Mouse (Mus musculus): Measurements from ENCODE around the gene Nrg4. TPM values are rescaled to one million over a fixed set of nuclear protein-coding genes. Genes with fewer than 3 reads are reported as not detected.
A peak's percentile ranks its signal among the peaks of the same experiment; 100 is the strongest.

Nrg4 gene
- polyA plus RNA-seq (2016; fragmentation: Nextera tagmentation; extraction: Ambion mirVana) = 1.3 and 1.6 TPM in 2 replicates

- peak within 1 kb of the TSS; percentile 82 for H3K4me2 ChIP-seq (replicated peaks)
- H3K9ac ChIP-seq = peak within 1 kb of the TSS; percentile 71
- H3K27ac ChIP-seq = 0 out of 2 replicates have a peak within 1 kb of the TSS, but pooled peaks have one; percentile 59
- no peaks in the 10 kb centered on the region for H3K9me3 ChIP-seq
- no peaks in the 10 kb centered on the region for H3K36me3 ChIP-seq
- under 1% methylated on average over 64 of the region's 82 CpGs for WGBS
- peak within 1 kb of the TSS; percentile 70 for H3K4me3 ChIP-seq
- peak; percentile 92 for ATAC-seq (ENCODE audit: low FRiP score, low read depth)
- peaks cover 9% of the 10 kb centered on the region for H3K4me1 ChIP-seq
- peaks cover 22% of the 10 kb centered on the region for H3K27me3 ChIP-seq (replicated peaks)
These were observed at the start of gene Nrg4, which contains the start of gene Tmem266 for GRCm38 (mm10) chr9:55326515-55327233. TSS of gene Nrg4 (minus strand) at chr9:55326844. TSS of gene Tmem266 (plus strand) at chr9:55326913.

- Histone ChIP-seq H3K36me3 (no peaks in the 10 kb centered on the region), H3K9ac (no peak overlapping the region), H3K27me3 (replicated peaks) (no peaks in the 10 kb centered on the region), H3K9me3 (no peaks in the 10 kb centered on the region), H3K4me1 (no peaks in the 10 kb centered on the region), H3K4me3 (no peak overlapping the region), H3K4me2 (replicated peaks) (no peak overlapping the region), H3K27ac (no peak overlapping the region)
- ATAC-seq (ENCODE audit: low FRiP score, low read depth) = no peak
- 86% methylated on average over 7 of the region's 7 CpGs for WGBS
These were observed 45.3 kb upstream of the Nrg4 start for GRCm38 (mm10) chr9:55371908-55372307.

- Histone ChIP-seq H3K27ac (no peak overlapping the region), H3K36me3 (no peaks in the 10 kb centered on the region), H3K4me3 (no peak overlapping the region), H3K9ac (no peak overlapping the region), H3K4me2 (replicated peaks) (no peak overlapping the region), H3K9me3 (no peaks in the 10 kb centered on the region), H3K27me3 (replicated peaks) (no peaks in the 10 kb centered on the region), H3K4me1 (no peaks in the 10 kb centered on the region)
- WGBS = 55% methylated on average over 3 of the region's 3 CpGs
- ATAC-seq (ENCODE audit: low FRiP score, low read depth) = no peak
These were observed 41.4 kb upstream of the Nrg4 start for GRCm38 (mm10) chr9:55368011-55368410.

GRCm38 (mm10) chr9:55363707-55364106, 37.1 kb upstream of the Nrg4 start:
- Histone ChIP-seq H3K4me2 (replicated peaks) (no peak overlapping the region), H3K9me3 (no peaks in the 10 kb centered on the region), H3K27me3 (replicated peaks) (no peaks in the 10 kb centered on the region), H3K4me3 (no peak overlapping the region), H3K9ac (no peak overlapping the region), H3K36me3 (no peaks in the 10 kb centered on the region), H3K4me1 (no peaks in the 10 kb centered on the region), H3K27ac (no peak overlapping the region)
- no peak for ATAC-seq (ENCODE audit: low FRiP score, low read depth)

GRCm38 (mm10) chr9:55361969-55362368, 35.3 kb upstream of the Nrg4 start:
- Histone ChIP-seq H3K9ac (no peak overlapping the region), H3K27ac (no peak overlapping the region), H3K9me3 (no peaks in the 10 kb centered on the region), H3K27me3 (replicated peaks) (no peaks in the 10 kb centered on the region), H3K36me3 (no peaks in the 10 kb centered on the region), H3K4me1 (no peaks in the 10 kb centered on the region), H3K4me2 (replicated peaks) (no peak overlapping the region), H3K4me3 (no peak overlapping the region)
- 79% methylated on average over 5 of the region's 5 CpGs for WGBS
- ATAC-seq (ENCODE audit: low FRiP score, low read depth) = no peak

- H3K36me3 ChIP-seq = no peaks in the 10 kb centered on the region
- H3K9ac ChIP-seq = no peak overlapping the region
- no peaks in the 10 kb centered on the region for H3K4me1 ChIP-seq
- H3K4me3 ChIP-seq = no peak overlapping the region
- H3K4me2 ChIP-seq (replicated peaks) = no peak overlapping the region
- no peak overlapping the region for H3K27ac ChIP-seq
- ATAC-seq (ENCODE audit: low FRiP score, low read depth) = no peak
- H3K9me3 ChIP-seq = no peaks in the 10 kb centered on the region
- WGBS = 68% methylated on average over 7 of the region's 7 CpGs
- H3K27me3 ChIP-seq (replicated peaks) = no peaks in the 10 kb centered on the region
These were observed 34.2 kb upstream of the Nrg4 start for GRCm38 (mm10) chr9:55360861-55361260.

GRCm38 (mm10) chr9:55360372-55360771, 33.7 kb upstream of the Nrg4 start:
- H3K27me3 ChIP-seq (replicated peaks) = no peaks in the 10 kb centered on the region
- no peak overlapping the region for H3K27ac ChIP-seq
- no peak for ATAC-seq (ENCODE audit: low FRiP score, low read depth)
- H3K36me3 ChIP-seq = no peaks in the 10 kb centered on the region
- no peak overlapping the region for H3K4me2 ChIP-seq (replicated peaks)
- peaks cover 4% of the 10 kb centered on the region for H3K4me1 ChIP-seq
- WGBS = 84% methylated on average over 3 of the region's 3 CpGs
- H3K9ac ChIP-seq = no peak overlapping the region
- no peaks in the 10 kb centered on the region for H3K9me3 ChIP-seq
- no peak overlapping the region for H3K4me3 ChIP-seq

- WGBS = 89% methylated on average over 1 of the region's 1 CpGs
- H3K9ac ChIP-seq = no peak overlapping the region
- H3K4me3 ChIP-seq = no peak overlapping the region
- no peaks in the 10 kb centered on the region for H3K36me3 ChIP-seq
- H3K9me3 ChIP-seq = no peaks in the 10 kb centered on the region
- no peak for ATAC-seq (ENCODE audit: low FRiP score, low read depth)
- H3K27me3 ChIP-seq (replicated peaks) = no peaks in the 10 kb centered on the region
- H3K4me2 ChIP-seq (replicated peaks) = no peak overlapping the region
- H3K4me1 ChIP-seq = peaks cover 16% of the 10 kb centered on the region
- no peak overlapping the region for H3K27ac ChIP-seq
These were observed 30.5 kb upstream of the Nrg4 start for GRCm38 (mm10) chr9:55357164-55357563.

GRCm38 (mm10) chr9:55355270-55355834, 28.7 kb upstream of the Nrg4 start:
- no peaks in the 10 kb centered on the region for H3K36me3 ChIP-seq
- WGBS = 27% methylated on average over 8 of the region's 8 CpGs
- H3K4me2 ChIP-seq (replicated peaks) = no peak overlapping the region
- no peaks in the 10 kb centered on the region for H3K27me3 ChIP-seq (replicated peaks)
- H3K9ac ChIP-seq = no peak overlapping the region
- no peaks in the 10 kb centered on the region for H3K9me3 ChIP-seq
- peaks cover 16% of the 10 kb centered on the region for H3K4me1 ChIP-seq
- peak; percentile 86 for ATAC-seq (ENCODE audit: low FRiP score, low read depth)
- no peak overlapping the region for H3K27ac ChIP-seq
- no peak overlapping the region for H3K4me3 ChIP-seq

GRCm38 (mm10) chr9:55354686-55355085, 28.0 kb upstream of the Nrg4 start:
- H3K4me2 ChIP-seq (replicated peaks) = no peak overlapping the region
- no peaks in the 10 kb centered on the region for H3K36me3 ChIP-seq
- 48% methylated on average over 3 of the region's 3 CpGs for WGBS
- H3K9me3 ChIP-seq = no peaks in the 10 kb centered on the region
- H3K27ac ChIP-seq = no peak overlapping the region
- no peak for ATAC-seq (ENCODE audit: low FRiP score, low read depth)
- no peak overlapping the region for H3K9ac ChIP-seq
- H3K27me3 ChIP-seq (replicated peaks) = no peaks in the 10 kb centered on the region
- peaks cover 16% of the 10 kb centered on the region for H3K4me1 ChIP-seq
- H3K4me3 ChIP-seq = no peak overlapping the region

GRCm38 (mm10) chr9:55348664-55349063, 22.0 kb upstream of the Nrg4 start:
- H3K27me3 ChIP-seq (replicated peaks) = no peaks in the 10 kb centered on the region
- no peaks in the 10 kb centered on the region for H3K4me1 ChIP-seq
- no peaks in the 10 kb centered on the region for H3K9me3 ChIP-seq
- ATAC-seq (ENCODE audit: low FRiP score, low read depth) = no peak
- WGBS = 82% methylated on average over 3 of the region's 3 CpGs
- H3K9ac ChIP-seq = no peak overlapping the region
- H3K27ac ChIP-seq = no peak overlapping the region
- no peaks in the 10 kb centered on the region for H3K36me3 ChIP-seq
- H3K4me3 ChIP-seq = no peak overlapping the region
- H3K4me2 ChIP-seq (replicated peaks) = no peak overlapping the region

GRCm38 (mm10) chr9:55345332-55345731, 18.7 kb upstream of the Nrg4 start:
- no peaks in the 10 kb centered on the region for H3K9me3 ChIP-seq
- H3K4me1 ChIP-seq = no peaks in the 10 kb centered on the region
- no peak overlapping the region for H3K4me3 ChIP-seq
- no peak for ATAC-seq (ENCODE audit: low FRiP score, low read depth)
- H3K36me3 ChIP-seq = no peaks in the 10 kb centered on the region
- no peak overlapping the region for H3K9ac ChIP-seq
- no peak overlapping the region for H3K4me2 ChIP-seq (replicated peaks)
- 92% methylated on average over 7 of the region's 7 CpGs for WGBS
- H3K27me3 ChIP-seq (replicated peaks) = no peaks in the 10 kb centered on the region
- H3K27ac ChIP-seq = no peak overlapping the region

- Histone ChIP-seq H3K36me3 (no peaks in the 10 kb centered on the region), H3K27me3 (replicated peaks) (no peaks in the 10 kb centered on the region), H3K9me3 (no peaks in the 10 kb centered on the region), H3K9ac (no peak overlapping the region), H3K4me1 (no peaks in the 10 kb centered on the region), H3K27ac (no peak overlapping the region), H3K4me2 (replicated peaks) (no peak overlapping the region), H3K4me3 (no peak overlapping the region)
- ATAC-seq (ENCODE audit: low FRiP score, low read depth) = no peak
- WGBS = 83% methylated on average over 7 of the region's 7 CpGs
These were observed 17.5 kb upstream of the Nrg4 start for GRCm38 (mm10) chr9:55344165-55344564.
